Mouse (Mus musculus): ENCODE measurements around the gene Creb3l4.

Creb3l4 gene

GRCm38 (mm10) chr3:90195644-90196043, 47.7 kb downstream of the Creb3l4 start:
- in situ Hi-C loops (cut with MboI, MseI): no loop called here

GRCm38 (mm10) chr3:90194759-90195158, 48.6 kb downstream of the Creb3l4 start:
- in situ Hi-C loops (cut with MboI, MseI): no loop called here

- in situ Hi-C loops (cut with MboI, MseI): no loop called here
Measured at GRCm38 (mm10) chr3:90190859-90191510, 52.3 kb downstream of the Creb3l4 start.

All from T-helper 2 cell (primary cell).